Mouse (Mus musculus) testis, adult 2 months (tissue): ENCODE data around the gene Xab2. TPM values are rescaled to one million over a fixed set of nuclear protein-coding genes. Genes with fewer than 3 reads are reported as not detected.

ENCODE experiments used
- H3K27ac ChIP-seq: fragments of 200-500 bp; 2 replicates; pipeline ENCODE4 v1.5.1; 2012; ENCODE audit warnings: low read depth, low read length; ENCODE audit not compliant: control insufficient read depth, insufficient read depth
- H3K27me3 ChIP-seq: fragments of 200-500 bp; 2 replicates; pipeline ENCODE4 v1.6.1; 2012; ENCODE audit warnings: mild to moderate bottlenecking, low read length, moderate library complexity; ENCODE audit not compliant: control insufficient read depth, insufficient read depth
- H3K36me3 ChIP-seq: fragments of 200-500 bp; 2 replicates; pipeline ENCODE4 v1.6.1; 2012; ENCODE audit warnings: mild to moderate bottlenecking, low read length; ENCODE audit not compliant: control insufficient read depth, insufficient read depth
- H3K4me1 ChIP-seq: fragments of 200-500 bp; 2 replicates; pipeline ENCODE4 v1.6.1; 2012; ENCODE audit warnings: low read length; ENCODE audit not compliant: control insufficient read depth, insufficient read depth
- H3K4me3 ChIP-seq: fragments of 200-500 bp; 2 replicates; pipeline ENCODE4 v1.5.1; 2012; ENCODE audit warnings: low read depth, mild to moderate bottlenecking, low read length, moderate library complexity, mixed read lengths; ENCODE audit not compliant: control insufficient read depth
- CTCF ChIP-seq: fragments of 200-500 bp; IDR thresholded peaks from 2 replicates; pipeline ENCODE4 v1.5.1; 2012; ENCODE audit warnings: low read depth, mild to moderate bottlenecking, inconsistent platforms, low read length, moderate library complexity; ENCODE audit not compliant: control insufficient read depth, insufficient read depth, insufficient replicate concordance
- POLR2A ChIP-seq: fragments of 200-500 bp; IDR thresholded peaks from 2 replicates; pipeline ENCODE4 v1.6.1; 2012; ENCODE audit warnings: low read depth, mild to moderate bottlenecking, inconsistent platforms, low read length, moderate library complexity; ENCODE audit not compliant: control insufficient read depth
- polyA plus RNA-seq: library from polyadenylated mRNA; depleted of rRNA; stranded (reverse); fragments of >200 nt; gene quantifications from 2 replicates; pipeline ENCODE4 v1.2.3, GENCODE M21; 2012; rRNA removed

Xab2 gene
- 58.6 and 65.9 TPM in 2 replicates for polyA plus RNA-seq

DNA sequence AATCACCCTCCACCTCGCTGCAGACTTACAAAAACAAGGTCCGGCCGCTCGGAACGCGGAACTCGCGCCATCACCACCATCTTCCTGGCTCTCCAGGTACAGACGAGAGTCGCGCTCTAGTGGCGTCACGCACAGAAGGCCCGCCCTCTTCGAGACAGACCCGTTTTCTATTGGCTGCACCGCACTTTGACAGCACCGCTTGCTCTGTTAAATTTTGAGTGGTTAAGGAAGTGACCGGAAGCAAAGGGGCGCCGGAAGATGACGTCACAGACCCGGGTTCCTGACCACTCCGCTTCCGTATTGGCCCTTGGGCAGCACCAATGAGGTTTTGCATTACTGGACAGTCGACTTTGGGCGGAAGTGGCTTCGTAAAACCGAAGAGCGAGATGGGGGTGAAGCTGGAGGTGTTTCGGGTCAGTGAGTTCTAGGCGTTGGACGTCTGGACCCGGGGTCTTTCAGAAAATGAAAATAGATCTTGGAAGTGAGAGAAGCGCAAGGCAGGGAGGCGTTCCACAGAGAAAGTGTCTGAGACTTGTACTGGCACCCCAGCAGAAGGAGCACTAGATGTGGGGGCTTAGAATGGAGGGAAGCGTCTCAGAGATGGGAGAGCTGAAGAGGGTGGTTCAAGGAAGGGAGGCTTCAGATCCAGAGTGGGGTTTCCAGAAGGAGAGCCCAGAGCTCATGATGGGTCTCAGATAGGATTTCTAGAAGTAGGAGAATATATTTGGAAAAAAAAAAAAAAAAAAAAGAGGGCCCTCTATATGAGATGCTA, at the start of gene Xab2, which contains the start of gene Pet100:
Xab2 (minus strand) TSS at position 118 of the 772 bp plus-strand sequence.
Pet100 (plus strand) TSS at position 350 of the 772 bp plus-strand sequence.
- Histone ChIP-seq H3K27ac (peak within 1 kb of the TSS; percentile 83), H3K4me1 (peaks cover 4% of the 10 kb centered on the region), H3K36me3 (0 out of 2 replicates have a peak, but pooled peaks cover 2% of the 10 kb centered on the region), H3K4me3 (peak within 1 kb of the TSS; percentile 98), H3K27me3 (no peaks in the 10 kb centered on the region)
- peak; percentile 91 for TF ChIP-seq POLR2A
- TF ChIP-seq CTCF: no peak

DNA sequence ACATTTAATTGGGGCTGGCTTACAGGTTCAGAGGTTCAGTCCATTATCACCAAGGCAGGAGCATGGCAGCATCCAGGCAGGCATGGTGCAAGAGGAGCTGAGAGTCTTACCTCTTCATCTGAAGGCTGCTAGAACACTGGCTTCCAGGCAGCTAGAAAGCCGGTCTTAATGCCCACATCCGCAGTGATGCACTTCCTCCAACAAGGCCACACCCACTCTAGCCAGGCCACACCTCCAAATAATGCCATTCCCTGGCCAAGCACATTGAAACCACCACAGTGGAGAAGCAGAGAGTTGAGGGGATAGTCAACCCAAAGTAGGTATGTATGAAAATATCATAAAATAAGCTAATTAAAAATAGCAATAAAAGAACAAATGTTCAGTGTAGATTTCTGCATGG, 49.3 kb upstream of the Xab2 start:
- H3K36me3 ChIP-seq: no peaks in the 10 kb centered on the region
- TF ChIP-seq CTCF: no peak
- H3K27me3 ChIP-seq: no peaks in the 10 kb centered on the region
- H3K4me3 ChIP-seq: no peak overlapping the region
- H3K4me1 ChIP-seq: no peaks in the 10 kb centered on the region; the same call in 1 of the 2 replicates
- H3K27ac ChIP-seq: no peak overlapping the region

GRCm38 (mm10) chr8:3665507-3665906, 44.4 kb upstream of the Xab2 start, which contains the start of gene Mcemp1:
Gene Mcemp1, plus strand, starts transcription at chr8:3665754.
- Histone ChIP-seq H3K36me3 (no peaks in the 10 kb centered on the region), H3K4me1 (no peaks in the 10 kb centered on the region), H3K4me3 (no peak within 1 kb of the TSS), H3K27me3 (no peaks in the 10 kb centered on the region), H3K27ac (no peak within 1 kb of the TSS)
- TF ChIP-seq CTCF (no peak), POLR2A (no peak)

- no peaks in the 10 kb centered on the region for H3K27me3 ChIP-seq
Measured at GRCm38 (mm10) chr8:3664405-3664804, 43.3 kb upstream of the Xab2 start.

GRCm38 (mm10) chr8:3660889-3661288, 39.8 kb upstream of the Xab2 start:
- peaks cover 8% of the 10 kb centered on the region for H3K4me1 ChIP-seq
- H3K4me3 ChIP-seq: no peak overlapping the region
- TF ChIP-seq POLR2A (no peak), CTCF (no peak)
- H3K27ac ChIP-seq: no peak overlapping the region
- H3K27me3 ChIP-seq: no peaks in the 10 kb centered on the region
- H3K36me3 ChIP-seq: no peaks in the 10 kb centered on the region

More at GRCm38 (mm10) chr8:3664405-3664804, 43.3 kb upstream of the Xab2 start:
- TF ChIP-seq CTCF: no peak
- TF ChIP-seq POLR2A: no peak
- H3K36me3 ChIP-seq: no peaks in the 10 kb centered on the region
- H3K27ac ChIP-seq: no peak overlapping the region
- H3K4me1 ChIP-seq: no peaks in the 10 kb centered on the region
- no peak overlapping the region for H3K4me3 ChIP-seq

DNA sequence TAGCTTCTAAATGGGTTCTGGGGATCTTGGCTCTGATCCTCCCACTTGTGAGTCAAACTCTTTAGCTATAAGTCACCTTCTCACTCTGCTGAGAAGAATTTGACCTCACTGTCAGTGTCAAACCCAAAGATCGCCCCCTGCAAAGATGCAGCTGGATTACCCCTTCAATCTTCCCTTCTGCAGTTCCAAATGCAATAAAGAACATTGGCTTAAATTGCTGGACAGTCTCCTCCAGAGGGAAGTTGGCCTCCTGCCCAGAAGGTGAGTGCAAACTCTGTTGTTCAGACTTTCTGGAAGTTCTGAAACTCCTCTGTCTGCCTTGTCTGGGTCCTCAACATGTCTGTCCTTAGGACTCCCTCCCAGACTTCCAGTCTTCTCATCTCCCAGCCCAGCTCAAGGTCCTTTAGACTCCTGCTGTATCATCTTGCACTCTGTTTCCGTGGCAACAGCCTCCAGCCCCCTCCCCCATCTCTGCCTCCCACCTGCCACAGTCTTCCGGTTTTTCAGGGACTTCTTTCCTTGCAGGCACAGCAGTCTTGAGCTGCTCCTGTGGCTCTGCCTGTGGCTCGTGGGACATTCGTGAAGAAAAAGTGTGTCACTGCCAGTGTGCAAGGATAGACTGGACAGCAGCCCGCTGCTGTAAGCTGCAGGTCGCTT, 35.7 kb upstream of the Xab2 start:
- no peaks in the 10 kb centered on the region for H3K36me3 ChIP-seq

DNA sequence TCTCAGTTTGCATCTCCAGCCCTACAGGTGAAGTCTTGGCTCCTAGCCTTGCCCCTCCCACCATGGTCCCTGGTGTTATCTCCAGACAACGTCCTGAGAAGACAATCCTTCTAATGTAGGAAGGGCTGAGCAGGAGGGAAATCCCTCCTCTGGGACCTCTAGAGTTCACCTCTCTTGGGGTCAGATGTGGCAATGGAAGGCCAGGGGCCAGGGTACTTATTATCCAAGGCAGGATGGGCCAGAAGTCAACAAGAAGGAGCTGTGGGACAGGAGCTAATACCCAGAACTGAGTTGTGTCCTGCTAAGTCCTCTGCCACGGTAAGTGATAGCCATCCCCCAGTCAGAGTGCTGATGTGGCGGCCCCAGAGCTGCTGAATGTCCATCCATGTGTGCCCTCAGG, 34.4 kb upstream of the Xab2 start, which contains the start of gene Retn:
Retn (plus strand) TSS at position 245 of the 400 bp plus-strand sequence.
- H3K27me3 ChIP-seq: no peaks in the 10 kb centered on the region
- peaks cover 10% of the 10 kb centered on the region for H3K4me1 ChIP-seq
- no peak within 1 kb of the TSS for H3K4me3 ChIP-seq
- TF ChIP-seq CTCF (no peak), POLR2A (no peak)
- no peak within 1 kb of the TSS for H3K27ac ChIP-seq
- no peaks in the 10 kb centered on the region for H3K36me3 ChIP-seq

More for the DNA sequence above, 35.7 kb upstream of the Xab2 start:
- Histone ChIP-seq H3K4me3 (peak overlapping the region; percentile 26), H3K4me1 (peaks cover 10% of the 10 kb centered on the region), H3K27ac (no peak overlapping the region), H3K27me3 (no peaks in the 10 kb centered on the region)
- TF ChIP-seq POLR2A: no peak
- no peak for TF ChIP-seq CTCF
